Mouse (Mus musculus) cerebellum, adult 9-10 months (tissue): ENCODE measurements around the gene 1700009N14Rik.

ENCODE experiments used
- DNase-seq: peaks from one replicate; pipeline ENCODE4 v3.0.0; 2022

1700009N14Rik gene

GRCm38 (mm10) chr4:39450069-39450468 lies at the start of gene 1700009N14Rik:
TSS of gene 1700009N14Rik (plus strand) at chr4:39450295.
- no peak for DNase-seq

- DNase-seq, result no peak
Measured at GRCm38 (mm10) chr4:39437870-39438367, 12.2 kb upstream of the 1700009N14Rik start.

GRCm38 (mm10) chr4:39474291-39474690 lies 24.2 kb downstream of the 1700009N14Rik start:
- DNase-seq, result no peak

GRCm38 (mm10) chr4:39486393-39486792 lies 36.3 kb downstream of the 1700009N14Rik start:
- no peak for DNase-seq

- no peak for DNase-seq
Measured at GRCm38 (mm10) chr4:39493596-39493995, 43.5 kb downstream of the 1700009N14Rik start.

GRCm38 (mm10) chr4:39495875-39496274 lies 45.8 kb downstream of the 1700009N14Rik start:
- DNase-seq, result no peak
